In the genomic region with DNA sequence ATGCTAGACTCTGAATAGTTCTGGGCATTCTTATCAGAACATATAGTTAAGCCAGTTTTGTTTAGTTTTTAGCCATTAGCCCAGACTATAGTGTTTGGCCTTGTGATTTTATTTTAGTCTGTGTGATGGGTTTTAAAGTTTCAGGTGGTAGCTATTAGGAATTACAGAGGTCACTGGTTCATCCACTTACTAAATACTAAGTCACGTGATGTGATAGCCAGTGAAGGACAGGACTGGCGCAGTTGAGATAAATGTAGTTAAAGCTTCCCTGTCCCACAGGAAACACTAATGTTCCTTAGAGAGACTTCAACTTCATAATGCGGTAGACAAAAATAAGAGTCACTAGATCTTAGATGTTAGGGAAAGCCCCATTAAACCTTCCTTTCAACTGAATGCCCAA, we compare ENCODE assay signal across 7 mouse cellular contexts. TPM values are rescaled to one million over a fixed set of nuclear protein-coding genes. Genes with fewer than 3 reads are reported as not detected.
DNase-seq lines count a peak whose midpoint lies in the region; ATAC-seq lines count a peak whose summit lies in the region.

No protein-coding gene starts in this region.

- peak overlapping the region; percentile 95; the same call in 1 of the 2 replicates for H3K9ac ChIP-seq in neural tube, embryonic 11.5 days (ENCODE audit: low read length)
- H3K9ac ChIP-seq in forebrain, embryonic 11.5 days (ENCODE audit: low read length), result peak overlapping the region; percentile 91
- H3K9ac ChIP-seq in liver, embryonic 12.5 days, result peak overlapping the region; percentile 85

- no peaks in the 10 kb centered on the region for H3K27me3 ChIP-seq in neural tube, embryonic 11.5 days (ENCODE audit: control insufficient read depth, insufficient read depth, low read length)
- H3K27me3 ChIP-seq in forebrain, embryonic 11.5 days (ENCODE audit: control insufficient read depth, insufficient read depth, low read length), result no peaks in the 10 kb centered on the region
- H3K27me3 ChIP-seq in liver, embryonic 12.5 days (replicated peaks), result no peaks in the 10 kb centered on the region

- no peak overlapping the region for H3K27ac ChIP-seq in neural tube, embryonic 11.5 days (ENCODE audit: low read depth, low read length)
- H3K27ac ChIP-seq in forebrain, embryonic 11.5 days (ENCODE audit: low read depth, low read length), result no peak overlapping the region
- H3K27ac ChIP-seq in liver, embryonic 12.5 days, result peak overlapping the region; percentile 93

- H3K4me1 ChIP-seq in neural tube, embryonic 11.5 days (ENCODE audit: control insufficient read depth, insufficient read depth, low read length), result peaks cover 7% of the 10 kb centered on the region; the same call in 1 of the 2 replicates
- H3K4me1 ChIP-seq in forebrain, embryonic 11.5 days (replicated peaks; ENCODE audit: control insufficient read depth, insufficient read depth, low read length), result peaks cover 6% of the 10 kb centered on the region
- H3K4me1 ChIP-seq in liver, embryonic 12.5 days, result peaks cover 45% of the 10 kb centered on the region

- H3K9me3 ChIP-seq in neural tube, embryonic 11.5 days (ENCODE audit: control insufficient read depth, low read length), result no peaks in the 10 kb centered on the region
- H3K9me3 ChIP-seq in forebrain, embryonic 11.5 days (ENCODE audit: control insufficient read depth, low read length), result no peaks in the 10 kb centered on the region
- H3K9me3 ChIP-seq in liver, embryonic 12.5 days (replicated peaks), result no peaks in the 10 kb centered on the region

- DNase-seq in neural tube, embryonic 11.5 days (ENCODE audit: low spot score), result no peak
- no peak for DNase-seq in neural tube, embryonic 10.5 days (ENCODE audit: extremely low spot score, low spot score)
- DNase-seq in forebrain, embryonic 11.5 days (ENCODE audit: low spot score), result no peak
- no peak for DNase-seq in adrenal gland, postnatal 14 days
- DNase-seq in gastrocnemius, postnatal 4 days (ENCODE audit: low spot score in 2 of 2), result no peak
- no peak for DNase-seq in thymus, postnatal 14 days

- ATAC-seq in neural tube, embryonic 11.5 days (ENCODE audit: insufficient read depth, low FRiP score, low TSS enrichment), result no peak
- no peak for ATAC-seq in forebrain, embryonic 11.5 days (replicated peaks; ENCODE audit: low FRiP score)
- ATAC-seq in liver, embryonic 12.5 days, result no peak

- H3K4me3 ChIP-seq in neural tube, embryonic 11.5 days (ENCODE audit: low read depth, low read length), result peak overlapping the region; percentile 76
- peak overlapping the region; percentile 71 for H3K4me3 ChIP-seq in forebrain, embryonic 11.5 days (ENCODE audit: low read depth, low read length)
- peak overlapping the region; percentile 84 for H3K4me3 ChIP-seq in liver, embryonic 12.5 days

- 78% methylated on average over 3 of the region's 3 CpGs for WGBS in neural tube, embryonic 11.5 days
- WGBS in forebrain, embryonic 11.5 days, result 76% methylated on average over 3 of the region's 3 CpGs
- WGBS in liver, embryonic 12.5 days (ENCODE audit: insufficient replicate concordance), result 32% methylated on average over 3 of the region's 3 CpGs

- no peaks in the 10 kb centered on the region for H3K36me3 ChIP-seq in neural tube, embryonic 11.5 days (ENCODE audit: control insufficient read depth, insufficient read depth, low read length)
- no peaks in the 10 kb centered on the region for H3K36me3 ChIP-seq in forebrain, embryonic 11.5 days (ENCODE audit: control insufficient read depth, insufficient read depth, low read length)
- peaks cover 31% of the 10 kb centered on the region for H3K36me3 ChIP-seq in liver, embryonic 12.5 days

- H3K4me2 ChIP-seq in neural tube, embryonic 11.5 days (ENCODE audit: low read depth), result peak overlapping the region; percentile 66
- H3K4me2 ChIP-seq in forebrain, embryonic 11.5 days (ENCODE audit: low read depth, low read length, severe bottlenecking), result peak overlapping the region; percentile 61; the same call in 1 of the 2 replicates
- peak overlapping the region; percentile 92 for H3K4me2 ChIP-seq in liver, embryonic 12.5 days

RNA-seq across cellular contexts. Expression of gene Fancf, which starts 0.8 kb away (rescaled TPM):
- 14.7 and 17.3 TPM in 2 replicates for polyA plus RNA-seq in neural tube, embryonic 11.5 days (2014; fragmentation: Nextera tagmentation; extraction: Ambion mirVana)
- 15.5 and 15.7 TPM in 2 replicates for polyA plus RNA-seq in forebrain, embryonic 11.5 days (2014; fragmentation: Nextera tagmentation; extraction: Ambion mirVana)
- 14.6 and 15.2 TPM in 2 replicates for polyA plus RNA-seq in liver, embryonic 12.5 days (2016; fragmentation: Nextera tagmentation; extraction: Ambion mirVana)
- total RNA-seq in adrenal gland, postnatal 14 days (2021), result 8.6 and 9.2 TPM in 2 replicates
- total RNA-seq in gastrocnemius, postnatal 4 days (2021), result 1 to 10 TPM; 4.4 to 5.5 TPM

RNA-seq across cellular contexts. Expression of gene Gas2, which starts 1.0 kb away (rescaled TPM):
- 49.0 and 58.7 TPM in 2 replicates for polyA plus RNA-seq in neural tube, embryonic 11.5 days (2014; fragmentation: Nextera tagmentation; extraction: Ambion mirVana)
- polyA plus RNA-seq in forebrain, embryonic 11.5 days (2014; fragmentation: Nextera tagmentation; extraction: Ambion mirVana), result 33.3 and 34.0 TPM in 2 replicates
- 7.1 and 9.0 TPM in 2 replicates for polyA plus RNA-seq in liver, embryonic 12.5 days (2016; fragmentation: Nextera tagmentation; extraction: Ambion mirVana)
- 31.3 and 36.4 TPM in 2 replicates for total RNA-seq in adrenal gland, postnatal 14 days (2021)
- total RNA-seq in gastrocnemius, postnatal 4 days (2021), result 10 to 100 TPM; 17.6 to 25.9 TPM
